Mouse (Mus musculus) thymus, postnatal 4 days (tissue): Measurements from ENCODE around the gene Actb.

Source experiments
- DNase-seq: peaks from one replicate; pipeline ENCODE4 v3.0.0; 2021

Actb gene

DNA sequence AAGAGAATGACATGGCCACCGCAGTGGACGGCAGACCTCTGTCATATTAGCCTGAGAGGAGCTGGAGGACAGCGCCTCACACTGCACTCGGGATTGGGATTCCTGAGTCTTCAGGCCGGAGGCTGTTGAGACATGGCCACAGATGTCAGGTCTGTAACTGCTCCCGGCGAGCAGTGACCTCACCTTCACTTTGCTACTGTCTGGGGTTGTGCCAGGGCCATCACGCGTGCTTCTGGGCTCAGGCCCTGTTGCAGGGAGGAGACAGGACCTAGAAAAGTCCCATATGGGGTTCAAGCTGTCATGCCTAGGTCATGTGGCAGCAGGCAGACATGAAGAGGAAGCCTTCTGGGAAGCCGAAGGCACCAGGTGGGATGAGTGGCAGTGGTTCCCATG lies 31.0 kb downstream of the Actb start:
- DNase-seq = no peak

- no peak for DNase-seq
Measured at GRCm38 (mm10) chr5:142874791-142875512, 31.6 kb downstream of the Actb start.

- DNase-seq = no peak
Measured at GRCm38 (mm10) chr5:142873718-142874117, 32.8 kb downstream of the Actb start.

DNA sequence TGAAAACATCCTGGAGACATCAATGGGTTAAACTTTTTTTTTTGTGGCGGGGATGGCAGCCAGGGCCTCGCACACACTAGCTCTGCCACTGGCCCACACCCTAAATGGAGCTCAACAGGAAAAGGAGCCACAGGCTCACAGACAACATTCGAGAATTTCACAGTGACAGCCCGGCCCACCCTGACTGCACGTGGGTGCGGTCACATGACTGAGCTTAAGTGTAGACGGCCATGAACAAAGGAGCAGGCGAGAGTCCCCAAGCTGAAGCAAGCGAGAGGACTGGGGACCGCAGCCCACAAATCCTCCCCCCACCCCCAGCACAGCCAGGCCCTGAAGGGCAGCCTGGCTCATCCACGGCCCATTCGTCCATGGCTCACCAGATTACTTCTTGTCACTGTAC lies 34.8 kb downstream of the Actb start:
- no peak for DNase-seq

GRCm38 (mm10) chr5:142869463-142869862 lies 37.1 kb downstream of the Actb start:
- DNase-seq = no peak

DNA sequence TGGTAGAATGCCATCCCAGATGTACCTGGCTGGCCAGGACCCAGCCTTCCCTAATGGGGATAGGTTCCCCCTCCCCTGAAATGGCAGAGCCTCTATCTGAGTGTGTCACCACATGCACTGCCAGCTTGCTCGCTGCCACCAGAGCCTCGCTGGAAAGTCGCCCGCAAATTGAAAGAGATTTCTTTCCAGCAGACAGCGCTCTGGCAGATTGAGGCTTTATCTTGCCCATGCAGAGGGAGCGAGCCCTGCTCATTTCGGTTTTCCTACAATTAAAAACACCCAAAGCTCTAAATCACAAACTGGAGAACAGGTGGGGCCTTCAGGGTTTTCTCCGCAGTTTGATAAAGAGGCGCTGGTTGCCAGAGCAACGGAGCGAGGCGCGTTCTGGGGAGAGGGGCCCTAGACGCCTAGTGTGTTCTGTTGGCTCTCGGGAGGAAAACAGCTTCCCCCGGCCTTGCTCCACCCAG lies 48.8 kb downstream of the Actb start:
- no peak for DNase-seq

DNA sequence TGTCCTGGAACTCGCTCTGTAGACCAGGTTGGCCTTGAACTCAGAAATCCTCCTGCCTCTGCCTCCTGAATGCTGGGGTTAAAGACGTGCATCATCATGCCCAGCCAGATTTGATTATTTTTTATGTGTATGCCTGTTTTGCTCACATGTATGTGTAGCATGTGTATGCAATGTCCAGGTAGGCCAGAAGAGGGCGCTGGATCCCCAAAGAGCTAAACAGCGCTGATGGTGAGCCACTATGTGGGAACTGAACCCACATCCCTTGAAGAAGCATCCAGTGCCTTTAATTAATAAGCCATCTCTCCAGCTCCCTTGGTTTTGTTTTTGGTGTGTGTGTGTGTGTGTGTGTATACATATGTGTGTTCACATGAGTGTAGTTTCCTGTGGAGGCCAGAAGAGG lies 50.1 kb downstream of the Actb start:
- DNase-seq = peak; percentile 24

DNA sequence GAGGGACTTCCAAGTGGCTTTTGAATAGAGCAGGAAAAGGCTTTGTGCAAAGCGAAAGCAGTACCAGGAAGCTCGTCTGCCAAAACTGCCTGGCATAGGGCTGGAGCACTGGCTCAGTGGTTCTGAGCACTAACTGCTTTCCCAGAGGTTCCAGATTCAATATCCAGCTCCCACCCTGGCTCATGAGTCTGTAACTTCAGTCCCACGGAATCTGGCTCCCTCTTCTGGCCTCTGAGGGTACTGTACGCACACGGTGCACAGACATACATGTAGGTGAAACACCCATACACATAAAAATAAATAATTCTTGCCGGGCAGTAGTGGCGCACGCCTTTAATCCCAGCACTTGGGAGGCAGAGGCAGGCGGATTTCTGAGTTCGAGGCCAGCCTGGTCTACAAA lies 51.7 kb downstream of the Actb start:
- peak; percentile 55 for DNase-seq

- DNase-seq = no peak
Measured at GRCm38 (mm10) chr5:142853585-142853984, 53.0 kb downstream of the Actb start.
